ENCODE assay signal across 8 mouse cellular contexts in genomic region chr5:65175918-65176484, GRCm38 (mm10). TPM values are rescaled to one million over a fixed set of nuclear protein-coding genes. Genes with fewer than 3 reads are reported as not detected.
DNase-seq lines count a peak whose midpoint lies in the region; ATAC-seq and TF ChIP-seq lines count a peak whose summit lies in the region.
"Had no signal": no experiment of that assay in that cellular context is flagged by ENCODE, and none has a peak within 500 bp of the region (broad histone marks: within the 10 kb centered on the region; RNA-seq: fewer than 3 reads in every experiment).

No protein-coding gene starts in this region.

- peak overlapping the region; percentile 1; the same call in 1 of the 2 replicates for H3K9ac ChIP-seq in heart, embryonic 16.5 days (ENCODE audit: low read length)
- H3K9ac ChIP-seq in hindbrain, embryonic 14.5 days: peak overlapping the region; percentile 10; the same call in 1 of the 2 replicates
- peak overlapping the region; percentile 47 for H3K9ac ChIP-seq in midbrain, embryonic 16.5 days (ENCODE audit: low read depth, low read length)

- H3K36me3 ChIP-seq in heart, embryonic 16.5 days (ENCODE audit: control insufficient read depth, insufficient read depth): no peaks in the 10 kb centered on the region
- H3K36me3 ChIP-seq in hindbrain, embryonic 14.5 days (replicated peaks; ENCODE audit: control insufficient read depth, insufficient read depth): no peaks in the 10 kb centered on the region
- H3K36me3 ChIP-seq in midbrain, embryonic 16.5 days (ENCODE audit: control insufficient read depth, insufficient read depth, low read length): no peaks in the 10 kb centered on the region

- no peak for DNase-seq in heart, postnatal 10 days
- no peak for DNase-seq in hindbrain, embryonic 14.5 days (ENCODE audit: low spot score)
- DNase-seq in kidney, adult 8-10 months: no peak
- DNase-seq in spleen, postnatal 36 days (ENCODE audit: low spot score in 2 of 2): no peak

- no peak for TF ChIP-seq POLR2A in cortical plate, adult 2 months (IDR thresholded peaks at IDR 0.05; ENCODE audit: extremely low read depth, insufficient read depth, low read length)

- H3K4me3 ChIP-seq in heart, embryonic 16.5 days (ENCODE audit: low read length): no peak overlapping the region
- H3K4me3 ChIP-seq in cortical plate, adult 2 months (ENCODE audit: insufficient read depth, low read length): peak overlapping the region; percentile 36
- no peak overlapping the region for H3K4me3 ChIP-seq in hindbrain, embryonic 14.5 days (replicated peaks; ENCODE audit: low read length)
- H3K4me3 ChIP-seq in midbrain, embryonic 16.5 days (ENCODE audit: low read depth, low read length): peak overlapping the region; percentile 8; the same call in 1 of the 2 replicates

- peak overlapping the region; percentile 31 for H3K4me2 ChIP-seq in heart, embryonic 16.5 days (ENCODE audit: low read depth, low read length)
- H3K4me2 ChIP-seq in hindbrain, embryonic 14.5 days (replicated peaks): peak overlapping the region; percentile 38
- peak overlapping the region; percentile 47 for H3K4me2 ChIP-seq in midbrain, embryonic 16.5 days (ENCODE audit: low read length)

- no peak overlapping the region; the same call in 1 of the 2 replicates for H3K27ac ChIP-seq in heart, embryonic 16.5 days (ENCODE audit: low read length)
- H3K27ac ChIP-seq in cortical plate, adult 2 months (ENCODE audit: insufficient read depth, low read length): no peak overlapping the region
- H3K27ac ChIP-seq in hindbrain, embryonic 14.5 days: peak overlapping the region; percentile 66
- H3K27ac ChIP-seq in midbrain, embryonic 16.5 days (ENCODE audit: low read length): peak overlapping the region; percentile 85

- intact Hi-C loops in heart, postnatal 10 days (cut with DNase I): no loop called here

- H3K9me3 ChIP-seq in heart, embryonic 16.5 days (replicated peaks; ENCODE audit: control insufficient read depth, low read length): no peaks in the 10 kb centered on the region
- no peaks in the 10 kb centered on the region for H3K9me3 ChIP-seq in hindbrain, embryonic 14.5 days (ENCODE audit: control insufficient read depth, low read length)
- H3K9me3 ChIP-seq in midbrain, embryonic 16.5 days (replicated peaks; ENCODE audit: control insufficient read depth, low read length, poor library complexity, severe bottlenecking): no peaks in the 10 kb centered on the region

- WGBS in heart, embryonic 16.5 days: 65% methylated on average over 13 of the region's 13 CpGs
- 62% methylated on average over 13 of the region's 13 CpGs for WGBS in hindbrain, embryonic 14.5 days
- 46% methylated on average over 13 of the region's 13 CpGs for WGBS in midbrain, embryonic 16.5 days

- ATAC-seq in heart, embryonic 16.5 days (replicated peaks; ENCODE audit: extremely low read depth, insufficient read depth, low FRiP score): no peak
- ATAC-seq in hindbrain, embryonic 14.5 days (ENCODE audit: low FRiP score): peak; percentile 45; the same call in 1 of the 2 replicates
- ATAC-seq in midbrain, embryonic 16.5 days: peak; percentile 64
- ATAC-seq: inflammation-experienced regulatory T-cells, adult 6 months had no signal

- TF ChIP-seq CTCF in cortical plate, adult 2 months (IDR thresholded peaks at IDR 0.05; ENCODE audit: extremely low read depth, insufficient read depth, low read length): no peak

- no peaks in the 10 kb centered on the region for H3K27me3 ChIP-seq in heart, embryonic 16.5 days (ENCODE audit: control insufficient read depth, insufficient read depth, low read length)
- no peaks in the 10 kb centered on the region for H3K27me3 ChIP-seq in hindbrain, embryonic 14.5 days (ENCODE audit: control insufficient read depth, insufficient read depth, low read length)
- H3K27me3 ChIP-seq in midbrain, embryonic 16.5 days (ENCODE audit: control insufficient read depth, insufficient read depth, low read depth, low read length): no peaks in the 10 kb centered on the region

- peaks cover 24% of the 10 kb centered on the region for H3K4me1 ChIP-seq in heart, embryonic 16.5 days (ENCODE audit: control insufficient read depth, insufficient read depth, low read length)
- peaks cover 8% of the 10 kb centered on the region for H3K4me1 ChIP-seq in cortical plate, adult 2 months (ENCODE audit: control insufficient read depth, insufficient read depth, low read length)
- peaks cover 17% of the 10 kb centered on the region; the same call in 1 of the 2 replicates for H3K4me1 ChIP-seq in hindbrain, embryonic 14.5 days (replicated peaks; ENCODE audit: control insufficient read depth, insufficient read depth, low read length)
- peaks cover 29% of the 10 kb centered on the region for H3K4me1 ChIP-seq in midbrain, embryonic 16.5 days (ENCODE audit: control insufficient read depth, insufficient read depth, low read length)

RNA-seq across cellular contexts. Expression of gene Wdr19, which starts 23.5 kb away (rescaled TPM):
- 5.0 and 5.6 TPM in 2 replicates for polyA plus RNA-seq in heart, embryonic 16.5 days (2015; fragmentation: Nextera tagmentation; extraction: Ambion mirVana)
- total RNA-seq in heart, postnatal 10 days (2021): 1 to 10 TPM; 2.6 to 3.0 TPM
- 18.9 and 20.2 TPM in 2 replicates for polyA plus RNA-seq in cortical plate, adult 2 months (2012; rRNA removed)
- polyA plus RNA-seq in hindbrain, embryonic 14.5 days (2014; fragmentation: Nextera tagmentation; extraction: Ambion mirVana): 14.5 and 15.7 TPM in 2 replicates
- 12.6 and 15.2 TPM in 2 replicates for polyA plus RNA-seq in midbrain, embryonic 16.5 days (2015; fragmentation: Nextera tagmentation; extraction: Ambion mirVana)

Comparison
In these comparisons a context has a peak if more than half of its experiments do, and no peak if none do; other contexts are left out.
1. H3K27ac ChIP-seq: peak in hindbrain, embryonic 14.5 days (single experiment) and midbrain, embryonic 16.5 days (single experiment); none in heart, embryonic 16.5 days (single experiment) and cortical plate, adult 2 months (single experiment).
2. H3K4me3 ChIP-seq: peak in cortical plate, adult 2 months (single experiment) and midbrain, embryonic 16.5 days (single experiment); none in heart, embryonic 16.5 days (single experiment) and hindbrain, embryonic 14.5 days (single experiment).
3. Peak in every context shown above with its lines, with median percentiles within 50 percentile points of each other: H3K4me2 ChIP-seq and H3K9ac ChIP-seq.